Mouse (Mus musculus): ENCODE measurements around the gene Vps4b. TPM values are rescaled to one million over a fixed set of nuclear protein-coding genes. Genes with fewer than 3 reads are reported as not detected.

The Vps4b gene
- total RNA-seq, 1 experiment = 56.3 TPM

GRCm38 (mm10) chr1:106750656-106751055 is 45.9 kb downstream of the Vps4b start:
- in situ Hi-C loops (cut with MboI; ENCODE audit: low sequenced_read_pairs in 2 of 2, unreplicated experiment in 2 of 2) = no loop called here
- H3K9me3 ChIP-seq (ENCODE audit: control insufficient read depth, insufficient read depth, low read depth, low read length) = no peaks in the 10 kb centered on the region
- H3K36me3 ChIP-seq (ENCODE audit: control insufficient read depth, insufficient read depth, low read length, poor library complexity, severe bottlenecking) = peaks cover 23% of the 10 kb centered on the region
- TF ChIP-seq ZC3H11A (IDR thresholded peaks at IDR 0.05; ENCODE audit: borderline replicate concordance, low read depth, low read length) (no peak), HCFC1 (IDR thresholded peaks at IDR 0.05; ENCODE audit: borderline replicate concordance, insufficient read depth, low read length) (no peak), CHD2 (IDR thresholded peaks at IDR 0.05; ENCODE audit: low read depth, low read length) (no peak), ZNF384 (IDR thresholded peaks at IDR 0.05; ENCODE audit: low read depth, low read length) (no peak), MAFK (IDR thresholded peaks at IDR 0.05; ENCODE audit: insufficient read depth, low read depth, low read length) (no peak)
- no peak overlapping the region for H3K27ac ChIP-seq (ENCODE audit: insufficient read depth, low read depth, low read length, poor library complexity, severe bottlenecking)
- H3K4me3 ChIP-seq (ENCODE audit: insufficient read depth in 1 of 2, low read depth in 1 of 2, low read length in 2 of 2, poor library complexity in 1 of 2, severe bottlenecking in 1 of 2) = no peak overlapping the region
- no peaks in the 10 kb centered on the region for H3K4me1 ChIP-seq (ENCODE audit: control insufficient read depth in 2 of 2, insufficient read depth in 2 of 2, low read length in 2 of 2, poor library complexity in 1 of 2)
- H3K9ac ChIP-seq (ENCODE audit: insufficient read depth, low read depth, low read length, poor library complexity, severe bottlenecking) = no peak overlapping the region
- DNase-seq (ENCODE audit: low read depth, low spot score) = no peak

DNA sequence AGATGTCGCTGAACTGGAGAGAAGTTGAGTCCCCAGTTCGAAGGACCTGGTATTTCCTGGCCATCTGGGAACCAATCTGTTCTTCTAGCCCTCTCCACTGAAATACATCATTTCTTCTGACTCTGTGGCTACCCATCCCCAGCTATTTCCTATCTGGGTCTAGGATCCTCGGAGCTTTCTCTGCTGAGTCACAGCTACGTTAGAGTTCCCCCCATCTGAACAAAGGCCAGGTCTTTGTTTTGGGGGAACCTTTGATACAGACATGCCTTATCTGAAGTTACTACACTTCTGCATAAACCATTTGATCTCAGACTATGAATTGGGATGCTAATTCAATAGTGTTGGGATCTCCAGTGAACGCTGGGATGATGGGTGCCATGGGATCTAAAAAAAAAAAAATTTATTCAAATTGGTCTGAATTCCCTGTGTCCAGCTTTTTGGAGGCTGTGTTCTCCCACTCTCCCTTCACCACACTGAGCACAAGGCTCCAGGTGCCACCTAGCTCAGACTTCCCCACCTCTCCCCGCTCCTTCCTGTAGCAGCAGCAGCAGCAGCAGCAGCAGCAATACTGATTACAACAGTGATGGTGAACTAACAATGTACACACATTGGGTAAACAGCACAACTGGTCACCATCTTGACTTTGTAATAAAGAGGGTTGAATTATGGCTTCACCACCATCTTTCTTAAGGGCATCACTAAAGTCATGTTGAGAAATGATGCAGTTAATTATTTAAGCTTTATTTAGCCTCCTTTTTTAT is 47.8 kb downstream of the Vps4b start:
- no peak for DNase-seq (ENCODE audit: low read depth, low spot score)
- Histone ChIP-seq H3K36me3 (ENCODE audit: control insufficient read depth, insufficient read depth, low read length, poor library complexity, severe bottlenecking) (peaks cover 20% of the 10 kb centered on the region), H3K27ac (ENCODE audit: insufficient read depth, low read depth, low read length, poor library complexity, severe bottlenecking) (no peak overlapping the region), H3K9me3 (ENCODE audit: control insufficient read depth, insufficient read depth, low read depth, low read length) (no peaks in the 10 kb centered on the region), H3K4me1 (ENCODE audit: control insufficient read depth in 2 of 2, insufficient read depth in 2 of 2, low read length in 2 of 2, poor library complexity in 1 of 2) (no peaks in the 10 kb centered on the region), H3K9ac (ENCODE audit: insufficient read depth, low read depth, low read length, poor library complexity, severe bottlenecking) (no peak overlapping the region), H3K4me3 (ENCODE audit: insufficient read depth in 1 of 2, low read depth in 1 of 2, low read length in 2 of 2, poor library complexity in 1 of 2, severe bottlenecking in 1 of 2) (no peak overlapping the region)
- in situ Hi-C loops (cut with MboI; ENCODE audit: low sequenced_read_pairs in 2 of 2, unreplicated experiment in 2 of 2) = no loop called here
- TF ChIP-seq ZC3H11A (IDR thresholded peaks at IDR 0.05; ENCODE audit: borderline replicate concordance, low read depth, low read length) = no peak

GRCm38 (mm10) chr1:106742980-106743379 is 53.5 kb downstream of the Vps4b start:
- peaks cover 25% of the 10 kb centered on the region for H3K36me3 ChIP-seq (ENCODE audit: control insufficient read depth, insufficient read depth, low read length, poor library complexity, severe bottlenecking)
- no peaks in the 10 kb centered on the region for H3K4me1 ChIP-seq (ENCODE audit: control insufficient read depth in 2 of 2, insufficient read depth in 2 of 2, low read length in 2 of 2, poor library complexity in 1 of 2)
- H3K9ac ChIP-seq (ENCODE audit: insufficient read depth, low read depth, low read length, poor library complexity, severe bottlenecking) = no peak overlapping the region
- no peak overlapping the region for H3K27ac ChIP-seq (ENCODE audit: insufficient read depth, low read depth, low read length, poor library complexity, severe bottlenecking)
- no peak for DNase-seq (ENCODE audit: low read depth, low spot score)
- H3K4me3 ChIP-seq (ENCODE audit: insufficient read depth in 1 of 2, low read depth in 1 of 2, low read length in 2 of 2, poor library complexity in 1 of 2, severe bottlenecking in 1 of 2) = no peak overlapping the region
- in situ Hi-C loops (cut with MboI; ENCODE audit: low sequenced_read_pairs in 2 of 2, unreplicated experiment in 2 of 2) = no loop called here
- H3K9me3 ChIP-seq (ENCODE audit: control insufficient read depth, insufficient read depth, low read depth, low read length) = no peaks in the 10 kb centered on the region
- TF ChIP-seq CHD2 (IDR thresholded peaks at IDR 0.05; ENCODE audit: low read depth, low read length) (no peak), ZNF384 (IDR thresholded peaks at IDR 0.05; ENCODE audit: low read depth, low read length) (no peak), MAFK (IDR thresholded peaks at IDR 0.05; ENCODE audit: insufficient read depth, low read depth, low read length) (no peak), HCFC1 (IDR thresholded peaks at IDR 0.05; ENCODE audit: borderline replicate concordance, insufficient read depth, low read length) (no peak)

GRCm38 (mm10) chr1:106740735-106741134 is 55.8 kb downstream of the Vps4b start:
- H3K4me3 ChIP-seq (ENCODE audit: insufficient read depth in 1 of 2, low read depth in 1 of 2, low read length in 2 of 2, poor library complexity in 1 of 2, severe bottlenecking in 1 of 2) = no peak overlapping the region
- in situ Hi-C loops (cut with MboI; ENCODE audit: low sequenced_read_pairs in 2 of 2, unreplicated experiment in 2 of 2) = no loop called here
- TF ChIP-seq CHD2 (IDR thresholded peaks at IDR 0.05; ENCODE audit: low read depth, low read length) = no peak
- no peaks in the 10 kb centered on the region for H3K4me1 ChIP-seq (ENCODE audit: control insufficient read depth in 2 of 2, insufficient read depth in 2 of 2, low read length in 2 of 2, poor library complexity in 1 of 2)
- DNase-seq (ENCODE audit: low read depth, low spot score) = no peak
- H3K9ac ChIP-seq (ENCODE audit: insufficient read depth, low read depth, low read length, poor library complexity, severe bottlenecking) = no peak overlapping the region
- H3K27ac ChIP-seq (ENCODE audit: insufficient read depth, low read depth, low read length, poor library complexity, severe bottlenecking) = no peak overlapping the region
- no peaks in the 10 kb centered on the region for H3K9me3 ChIP-seq (ENCODE audit: control insufficient read depth, insufficient read depth, low read depth, low read length)
- peaks cover 25% of the 10 kb centered on the region; the same call in 1 of the 2 replicates for H3K36me3 ChIP-seq (ENCODE audit: control insufficient read depth, insufficient read depth, low read length, poor library complexity, severe bottlenecking)

- Histone ChIP-seq H3K9me3 (ENCODE audit: control insufficient read depth, insufficient read depth, low read depth, low read length) (no peaks in the 10 kb centered on the region), H3K27ac (ENCODE audit: insufficient read depth, low read depth, low read length, poor library complexity, severe bottlenecking) (no peak overlapping the region), H3K4me1 (ENCODE audit: control insufficient read depth in 2 of 2, insufficient read depth in 2 of 2, low read length in 2 of 2, poor library complexity in 1 of 2) (no peaks in the 10 kb centered on the region), H3K9ac (ENCODE audit: insufficient read depth, low read depth, low read length, poor library complexity, severe bottlenecking) (no peak overlapping the region), H3K36me3 (ENCODE audit: control insufficient read depth, insufficient read depth, low read length, poor library complexity, severe bottlenecking) (peaks cover 24% of the 10 kb centered on the region; the same call in 1 of the 2 replicates), H3K4me3 (ENCODE audit: insufficient read depth in 1 of 2, low read depth in 1 of 2, low read length in 2 of 2, poor library complexity in 1 of 2, severe bottlenecking in 1 of 2) (no peak overlapping the region)
- in situ Hi-C loops (cut with MboI; ENCODE audit: low sequenced_read_pairs in 2 of 2, unreplicated experiment in 2 of 2) = no loop called here
- TF ChIP-seq HCFC1 (IDR thresholded peaks at IDR 0.05; ENCODE audit: borderline replicate concordance, insufficient read depth, low read length) (no peak), CHD2 (IDR thresholded peaks at IDR 0.05; ENCODE audit: low read depth, low read length) (no peak), ZC3H11A (IDR thresholded peaks at IDR 0.05; ENCODE audit: borderline replicate concordance, low read depth, low read length) (no peak), ZNF384 (IDR thresholded peaks at IDR 0.05; ENCODE audit: low read depth, low read length) (no peak), MAFK (IDR thresholded peaks at IDR 0.05; ENCODE audit: insufficient read depth, low read depth, low read length) (no peak)
- no peak for DNase-seq (ENCODE audit: low read depth, low spot score)
Observed at GRCm38 (mm10) chr1:106739810-106740209, 56.7 kb downstream of the Vps4b start.
